Mouse (Mus musculus) mesoderm, embryonic 11.5 days (tissue): ENCODE measurements around the gene Copz2.
A peak's percentile ranks its signal among the peaks of the same experiment; 100 is the strongest.
"Not testable (repeated sequence)": the region's sequence is repeated elsewhere in the genome, so short reads cannot be mapped to it uniquely, and the experiment has no call there.

Experiments
- DNase-seq: peaks from one replicate; pipeline ENCODE4 v3.0.0-alpha.2; 2012; ENCODE audit warnings: low read depth, low spot score

Copz2 gene

GRCm38 (mm10) chr11:96849681-96850467 lies at the start of gene Copz2:
Gene Copz2 (plus strand): TSS chr11:96849870.
- no peak for DNase-seq

GRCm38 (mm10) chr11:96805606-96806005 lies 44.1 kb upstream of the Copz2 start:
- no peak for DNase-seq

- DNase-seq = no peak
Observed at GRCm38 (mm10) chr11:96808066-96808465, 41.6 kb upstream of the Copz2 start.

GRCm38 (mm10) chr11:96809562-96810235 lies 40.0 kb upstream of the Copz2 start:
- DNase-seq = no peak

- DNase-seq = not testable (repeated sequence)
Observed at GRCm38 (mm10) chr11:96811188-96811587, 38.5 kb upstream of the Copz2 start.

- no peak for DNase-seq
Observed at GRCm38 (mm10) chr11:96813455-96813854, 36.2 kb upstream of the Copz2 start.

GRCm38 (mm10) chr11:96813920-96814319 lies 35.8 kb upstream of the Copz2 start:
- no peak for DNase-seq

- DNase-seq = no peak
Observed at GRCm38 (mm10) chr11:96814443-96814842, 35.2 kb upstream of the Copz2 start.

GRCm38 (mm10) chr11:96815895-96816294 lies 33.8 kb upstream of the Copz2 start:
- no peak for DNase-seq

- no peak for DNase-seq
Observed at GRCm38 (mm10) chr11:96816494-96816893, 33.2 kb upstream of the Copz2 start.

- no peak for DNase-seq
Observed at GRCm38 (mm10) chr11:96816979-96817378, 32.7 kb upstream of the Copz2 start.

GRCm38 (mm10) chr11:96818128-96818710 lies 31.5 kb upstream of the Copz2 start:
- DNase-seq = no peak

- DNase-seq = no peak
Observed at GRCm38 (mm10) chr11:96821956-96822355, 27.7 kb upstream of the Copz2 start.

- DNase-seq = no peak
Observed at GRCm38 (mm10) chr11:96822675-96823470, 26.8 kb upstream of the Copz2 start.

GRCm38 (mm10) chr11:96823471-96823837 lies 26.2 kb upstream of the Copz2 start:
- DNase-seq = no peak

- DNase-seq = peak; percentile 98
Observed at GRCm38 (mm10) chr11:96823880-96824782, 25.5 kb upstream of the Copz2 start.

GRCm38 (mm10) chr11:96824783-96825495 lies 24.7 kb upstream of the Copz2 start:
- no peak for DNase-seq

GRCm38 (mm10) chr11:96826481-96826880 lies 23.2 kb upstream of the Copz2 start:
- DNase-seq = no peak

GRCm38 (mm10) chr11:96827062-96827581 lies 22.5 kb upstream of the Copz2 start:
- no peak for DNase-seq

GRCm38 (mm10) chr11:96827917-96828316 lies 21.8 kb upstream of the Copz2 start:
- no peak for DNase-seq
